Mouse (Mus musculus): ENCODE measurements around the gene Iqcf4. TPM values are rescaled to one million over a fixed set of nuclear protein-coding genes. Genes with fewer than 3 reads are reported as not detected.

Iqcf4 gene
- polyA plus RNA-seq, 1 experiment: not detected

- TF ChIP-seq FLI1 (IDR thresholded peaks at IDR 0.05; ENCODE audit: low read length): no peak
- no peak for TF ChIP-seq GATA1 (IDR thresholded peaks at IDR 0.05; ENCODE audit: borderline replicate concordance, low read length)
- H3K36me3 ChIP-seq (replicated peaks; ENCODE audit: low read length): no peaks in the 10 kb centered on the region
- H3K27me3 ChIP-seq (replicated peaks): peaks cover under 1% of the 10 kb centered on the region
- no peak overlapping the region for H3K4me3 ChIP-seq (replicated peaks)
- peaks cover 9% of the 10 kb centered on the region for H3K4me1 ChIP-seq
- H3K9me3 ChIP-seq: 0 out of 2 replicates have a peak, but pooled peaks cover 5% of the 10 kb centered on the region
Observed at GRCm38 (mm10) chr9:106534296-106534695, 36.5 kb downstream of the Iqcf4 start.

GRCm38 (mm10) chr9:106531833-106532232 lies 39.0 kb downstream of the Iqcf4 start:
- TF ChIP-seq GATA1 (IDR thresholded peaks at IDR 0.05; ENCODE audit: borderline replicate concordance, low read length): no peak
- Histone ChIP-seq H3K4me3 (replicated peaks) (no peak overlapping the region), H3K9me3 (0 out of 2 replicates have a peak, but pooled peaks cover 5% of the 10 kb centered on the region), H3K27me3 (replicated peaks) (peaks cover 10% of the 10 kb centered on the region), H3K36me3 (replicated peaks; ENCODE audit: low read length) (no peaks in the 10 kb centered on the region), H3K4me1 (peaks cover 18% of the 10 kb centered on the region)

DNA sequence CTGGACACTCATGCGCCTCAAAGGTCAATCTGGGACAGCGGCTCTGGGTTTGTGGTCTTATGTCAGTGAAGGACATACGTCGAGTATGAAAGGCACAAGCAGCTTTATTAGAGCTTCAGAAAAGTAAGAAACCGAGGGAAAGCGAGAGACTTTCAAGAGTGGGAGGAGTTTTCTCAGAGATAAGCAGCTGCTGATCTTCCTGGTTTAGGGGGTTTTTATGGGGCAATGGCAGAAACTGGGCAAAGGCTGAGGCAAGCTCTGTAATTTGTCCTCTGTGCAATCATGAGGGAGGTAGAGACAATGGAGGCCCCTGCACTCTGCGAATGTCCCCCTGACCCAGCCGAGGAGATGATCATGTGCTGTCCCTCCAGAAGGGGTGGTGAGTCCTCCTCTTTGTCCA lies 50.9 kb downstream of the Iqcf4 start:
- peak overlapping the region; percentile 67 for H3K4me3 ChIP-seq (replicated peaks)
- peaks cover 3% of the 10 kb centered on the region for H3K36me3 ChIP-seq (replicated peaks; ENCODE audit: low read length)
- no peak for TF ChIP-seq GATA1 (IDR thresholded peaks at IDR 0.05; ENCODE audit: borderline replicate concordance, low read length)
- TF ChIP-seq FLI1 (IDR thresholded peaks at IDR 0.05; ENCODE audit: low read length): no peak
- peaks cover 5% of the 10 kb centered on the region for H3K27me3 ChIP-seq (replicated peaks)
- H3K9me3 ChIP-seq: no peaks in the 10 kb centered on the region
- H3K4me1 ChIP-seq: peaks cover 36% of the 10 kb centered on the region

DNA sequence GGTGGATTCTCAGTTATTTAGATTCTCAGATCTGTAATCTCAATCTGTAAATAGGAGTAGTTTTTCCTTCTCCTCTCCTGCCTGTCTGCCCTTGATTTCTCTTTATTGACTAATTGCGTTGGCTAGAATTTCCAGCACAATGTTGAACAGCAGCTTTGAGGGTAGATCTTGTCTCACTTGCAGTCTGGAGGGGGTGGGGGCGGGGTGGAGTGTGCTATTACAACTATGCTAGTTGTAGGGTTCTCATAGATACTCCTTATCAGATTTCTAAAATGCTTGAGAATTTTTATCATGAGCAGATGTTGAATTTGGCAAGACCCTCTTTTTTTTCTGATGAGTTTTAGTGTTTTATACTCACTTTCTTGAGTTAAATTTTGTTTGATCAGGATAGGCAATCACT lies 51.4 kb downstream of the Iqcf4 start:
- H3K36me3 ChIP-seq (replicated peaks; ENCODE audit: low read length): peaks cover 3% of the 10 kb centered on the region
- H3K27me3 ChIP-seq (replicated peaks): peaks cover 4% of the 10 kb centered on the region
- H3K4me3 ChIP-seq (replicated peaks): no peak overlapping the region
- TF ChIP-seq FLI1 (IDR thresholded peaks at IDR 0.05; ENCODE audit: low read length) (no peak), GATA1 (IDR thresholded peaks at IDR 0.05; ENCODE audit: borderline replicate concordance, low read length) (no peak)
- no peaks in the 10 kb centered on the region for H3K9me3 ChIP-seq
- H3K4me1 ChIP-seq: peaks cover 36% of the 10 kb centered on the region

Other genes with a start within 250 kb of the Iqcf4 start
- gene Dusp7, start 202.4 kb downstream of the Iqcf4 start, polyA plus RNA-seq (2012; ENCODE audit: insufficient read depth, low replicate concordance): 6.2 and 7.5 TPM in 2 replicates
- 30.4 and 41.5 TPM in 2 replicates for gene Rpl29, start 141.5 kb downstream of the Iqcf4 start, polyA plus RNA-seq (2012; ENCODE audit: insufficient read depth, low replicate concordance)
- 3.3 and 4.4 TPM in 2 replicates for gene Acy1, start 132.7 kb downstream of the Iqcf4 start, polyA plus RNA-seq (2012; ENCODE audit: insufficient read depth, low replicate concordance)
- gene Abhd14b, start 123.5 kb downstream of the Iqcf4 start, polyA plus RNA-seq (2012; ENCODE audit: insufficient read depth, low replicate concordance): 2.4 TPM in 1 of 2 replicates, not detected in the other
- 3.3 and 10.6 TPM in 2 replicates for gene Abhd14a, start 123.3 kb downstream of the Iqcf4 start, polyA plus RNA-seq (2012; ENCODE audit: insufficient read depth, low replicate concordance)
- gene Pcbp4, start 117.7 kb downstream of the Iqcf4 start, polyA plus RNA-seq (2012; ENCODE audit: insufficient read depth, low replicate concordance): 33.5 and 43.6 TPM in 2 replicates
- gene Gpr62, start 105.1 kb downstream of the Iqcf4 start, polyA plus RNA-seq (2012; ENCODE audit: insufficient read depth, low replicate concordance): 0.39 TPM in 1 of 2 replicates, not detected in the other
- gene Rrp9, start 95.0 kb downstream of the Iqcf4 start, polyA plus RNA-seq (2012; ENCODE audit: insufficient read depth, low replicate concordance): 198 and 662 TPM in 2 replicates
- gene Parp3, start 94.0 kb downstream of the Iqcf4 start, polyA plus RNA-seq (2012; ENCODE audit: insufficient read depth, low replicate concordance): 2.6 and 5.6 TPM in 2 replicates
- not detected in 2 replicates for gene Iqcf1, start 71.0 kb downstream of the Iqcf4 start, polyA plus RNA-seq (2012; ENCODE audit: insufficient read depth, low replicate concordance)
- not detected in 2 replicates for gene Iqcf5, start 56.4 kb downstream of the Iqcf4 start, polyA plus RNA-seq (2012; ENCODE audit: insufficient read depth, low replicate concordance)
- gene Iqcf3, start 9.4 kb downstream of the Iqcf4 start, polyA plus RNA-seq (2012; ENCODE audit: insufficient read depth, low replicate concordance): not detected in 2 replicates
- gene Iqcf6, start 55.6 kb upstream of the Iqcf4 start, polyA plus RNA-seq (2012; ENCODE audit: insufficient read depth, low replicate concordance): not detected in 2 replicates
- not detected in 2 replicates for gene Grm2, start 85.1 kb upstream of the Iqcf4 start, polyA plus RNA-seq (2012; ENCODE audit: insufficient read depth, low replicate concordance)
- gene Tex264, start 114.9 kb upstream of the Iqcf4 start, polyA plus RNA-seq (2012; ENCODE audit: insufficient read depth, low replicate concordance): 87.2 and 196 TPM in 2 replicates
- 1.4 and 1.9 TPM in 2 replicates for gene Rad54l2, start 218.2 kb upstream of the Iqcf4 start, polyA plus RNA-seq (2012; ENCODE audit: insufficient read depth, low replicate concordance)

Data from megakaryocyte, embryonic 14.5 days (primary cell).